Mouse (Mus musculus) G1E (cell line): ENCODE measurements at regions not wholly inside any gene's neighbourhood (a gene's known extent, or its start where the extent isn't known, plus 50 kb on each side); places are given as distances from the start of the nearest gene placed in this dataset.

Experiments
- CTCF ChIP-seq: IDR thresholded peaks from 2 replicates; pipeline ENCODE4 v1.5.1; 2012; ENCODE audit warnings: low read depth, low read length, inconsistent platforms, mixed read lengths
- POLR2AphosphoS5 ChIP-seq: IDR thresholded peaks from 2 replicates; pipeline ENCODE4 v1.6.1; 2012; ENCODE audit warnings: low read depth, low read length, inconsistent platforms; ENCODE audit not compliant: insufficient replicate concordance

DNA sequence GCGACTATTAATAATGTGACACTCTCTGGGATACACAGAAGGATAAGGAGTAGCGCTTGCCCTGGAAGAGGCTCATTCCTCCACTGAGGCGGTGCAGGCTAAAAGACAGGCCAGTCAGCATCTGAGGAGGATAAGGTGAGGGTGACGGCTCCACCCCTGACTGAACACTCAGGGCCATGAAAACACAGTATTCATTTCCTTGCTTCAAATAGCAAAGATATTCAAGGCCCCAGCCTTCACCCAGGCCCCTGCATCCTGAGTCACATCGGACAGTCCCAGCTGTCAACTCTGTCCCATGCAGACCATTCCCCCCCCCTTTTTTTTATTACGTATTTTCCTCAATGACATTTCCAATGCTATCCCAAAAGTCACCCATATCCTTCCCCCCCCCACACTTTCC is 118.9 kb upstream of the 1700012A03Rik start:
- TF ChIP-seq CTCF (no peak), POLR2AphosphoS5 (no peak)
